Mouse (Mus musculus): ENCODE results near the gene Tdo2. TPM values are rescaled to one million over a fixed set of nuclear protein-coding genes. Genes with fewer than 3 reads are reported as not detected.

Tdo2 gene
- polyA plus RNA-seq (2014; fragmentation: Nextera tagmentation; extraction: Ambion mirVana), result 0.08 and 0.23 TPM in 2 replicates

- H3K27me3 ChIP-seq (ENCODE audit: control insufficient read depth, insufficient read depth, low read length), result no peaks in the 10 kb centered on the region
- H3K4me1 ChIP-seq (ENCODE audit: control insufficient read depth, insufficient read depth, low read length), result no peaks in the 10 kb centered on the region
- H3K4me2 ChIP-seq (replicated peaks; ENCODE audit: low read depth, low read length), result no peak within 1 kb of the TSS
- no peak within 1 kb of the TSS for H3K27ac ChIP-seq (ENCODE audit: low read depth, low read length)
- no peak within 1 kb of the TSS for H3K4me3 ChIP-seq (ENCODE audit: low read length)
- no peak within 1 kb of the TSS for H3K9ac ChIP-seq (ENCODE audit: low read depth, low read length)
- no peaks in the 10 kb centered on the region for H3K9me3 ChIP-seq (ENCODE audit: control insufficient read depth, low read length)
- H3K36me3 ChIP-seq (ENCODE audit: control insufficient read depth, insufficient read depth, low read length), result no peaks in the 10 kb centered on the region
- no peak for ATAC-seq (ENCODE audit: low FRiP score, low TSS enrichment)
Measured at GRCm38 (mm10) chr3:81976102-81976501, at the start of gene Tdo2. Gene Tdo2 (minus strand): TSS chr3:81976202.

DNA sequence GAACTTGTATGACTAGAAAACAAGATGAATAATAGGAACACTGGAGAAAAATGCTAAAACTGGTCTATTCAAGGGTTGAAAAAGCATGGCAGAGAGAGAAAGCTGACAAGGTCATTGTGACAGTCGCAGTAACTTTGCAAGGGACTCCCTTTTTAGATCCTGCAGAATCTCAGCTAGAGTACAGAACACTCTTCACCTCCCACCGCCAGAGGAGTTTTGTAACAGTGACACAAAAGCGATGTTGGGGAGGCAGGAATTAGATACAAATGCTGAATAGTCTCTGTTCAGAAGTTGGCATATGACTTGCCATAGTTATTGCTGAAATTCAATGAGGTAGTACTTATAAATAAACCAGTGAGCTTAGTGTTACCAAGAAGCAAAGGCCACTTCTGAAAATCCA is 47.1 kb upstream of the Tdo2 start:
- WGBS, result 86% methylated on average over 3 of the region's 3 CpGs
- H3K27ac ChIP-seq (ENCODE audit: low read depth, low read length), result no peak overlapping the region
- H3K36me3 ChIP-seq (ENCODE audit: control insufficient read depth, insufficient read depth, low read length), result no peaks in the 10 kb centered on the region
- no peak overlapping the region for H3K4me3 ChIP-seq (ENCODE audit: low read length)
- no peaks in the 10 kb centered on the region for H3K4me1 ChIP-seq (ENCODE audit: control insufficient read depth, insufficient read depth, low read length)
- H3K9me3 ChIP-seq (ENCODE audit: control insufficient read depth, low read length), result no peaks in the 10 kb centered on the region
- no peak overlapping the region for H3K4me2 ChIP-seq (replicated peaks; ENCODE audit: low read depth, low read length)
- no peak for ATAC-seq (ENCODE audit: low FRiP score, low TSS enrichment)
- no peaks in the 10 kb centered on the region for H3K27me3 ChIP-seq (ENCODE audit: control insufficient read depth, insufficient read depth, low read length)
- H3K9ac ChIP-seq (ENCODE audit: low read depth, low read length), result no peak overlapping the region

- WGBS, result 77% methylated on average over 8 of the region's 8 CpGs
- Histone ChIP-seq H3K27me3 (ENCODE audit: control insufficient read depth, insufficient read depth, low read length) (no peaks in the 10 kb centered on the region), H3K4me2 (replicated peaks; ENCODE audit: low read depth, low read length) (no peak overlapping the region), H3K4me3 (ENCODE audit: low read length) (no peak overlapping the region), H3K9ac (ENCODE audit: low read depth, low read length) (no peak overlapping the region), H3K4me1 (ENCODE audit: control insufficient read depth, insufficient read depth, low read length) (no peaks in the 10 kb centered on the region), H3K36me3 (ENCODE audit: control insufficient read depth, insufficient read depth, low read length) (no peaks in the 10 kb centered on the region), H3K27ac (ENCODE audit: low read depth, low read length) (no peak overlapping the region), H3K9me3 (ENCODE audit: control insufficient read depth, low read length) (no peaks in the 10 kb centered on the region)
- ATAC-seq (ENCODE audit: low FRiP score, low TSS enrichment), result no peak
Measured at GRCm38 (mm10) chr3:82022421-82022920, 46.5 kb upstream of the Tdo2 start.

- 61% methylated on average over 7 of the region's 7 CpGs for WGBS
- no peak overlapping the region for H3K4me2 ChIP-seq (replicated peaks; ENCODE audit: low read depth, low read length)
- no peak overlapping the region for H3K4me3 ChIP-seq (ENCODE audit: low read length)
- H3K27me3 ChIP-seq (ENCODE audit: control insufficient read depth, insufficient read depth, low read length), result no peaks in the 10 kb centered on the region
- H3K4me1 ChIP-seq (ENCODE audit: control insufficient read depth, insufficient read depth, low read length), result no peaks in the 10 kb centered on the region
- no peaks in the 10 kb centered on the region for H3K36me3 ChIP-seq (ENCODE audit: control insufficient read depth, insufficient read depth, low read length)
- H3K27ac ChIP-seq (ENCODE audit: low read depth, low read length), result no peak overlapping the region
- no peak overlapping the region for H3K9ac ChIP-seq (ENCODE audit: low read depth, low read length)
- no peak for ATAC-seq (ENCODE audit: low FRiP score, low TSS enrichment)
- no peaks in the 10 kb centered on the region for H3K9me3 ChIP-seq (ENCODE audit: control insufficient read depth, low read length)
Measured at GRCm38 (mm10) chr3:82014148-82014703, 38.2 kb upstream of the Tdo2 start.

DNA sequence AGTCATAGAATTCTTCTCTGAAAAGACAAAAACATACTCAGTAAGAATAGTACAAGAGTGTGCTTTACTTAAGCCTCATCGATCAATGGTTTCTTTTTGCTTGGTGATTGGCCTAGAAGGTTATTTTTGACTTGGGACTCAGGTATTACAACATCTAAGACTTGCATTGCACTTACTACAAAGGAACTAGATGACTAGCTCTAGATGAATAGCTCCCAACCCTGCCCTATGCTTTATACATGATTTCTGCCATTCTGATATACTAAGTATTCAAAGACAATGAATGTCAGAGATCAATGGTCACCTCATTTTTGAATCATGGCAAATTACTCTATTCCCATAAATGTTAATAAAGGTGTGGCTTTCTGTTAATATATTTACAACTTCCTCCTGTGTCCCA is 31.0 kb upstream of the Tdo2 start:
- no peaks in the 10 kb centered on the region for H3K4me1 ChIP-seq (ENCODE audit: control insufficient read depth, insufficient read depth, low read length)
- H3K4me2 ChIP-seq (replicated peaks; ENCODE audit: low read depth, low read length), result no peak overlapping the region
- H3K9me3 ChIP-seq (ENCODE audit: control insufficient read depth, low read length), result no peaks in the 10 kb centered on the region
- 92% methylated on average over 1 of the region's 1 CpGs for WGBS
- no peaks in the 10 kb centered on the region for H3K27me3 ChIP-seq (ENCODE audit: control insufficient read depth, insufficient read depth, low read length)
- no peak for ATAC-seq (ENCODE audit: low FRiP score, low TSS enrichment)
- no peaks in the 10 kb centered on the region for H3K36me3 ChIP-seq (ENCODE audit: control insufficient read depth, insufficient read depth, low read length)
- no peak overlapping the region for H3K27ac ChIP-seq (ENCODE audit: low read depth, low read length)
- H3K4me3 ChIP-seq (ENCODE audit: low read length), result no peak overlapping the region
- no peak overlapping the region for H3K9ac ChIP-seq (ENCODE audit: low read depth, low read length)

- ATAC-seq (ENCODE audit: low FRiP score, low TSS enrichment), result no peak
- 2% methylated on average over 1 of the region's 1 CpGs for WGBS
- no peak overlapping the region for H3K27ac ChIP-seq (ENCODE audit: low read depth, low read length)
- H3K9me3 ChIP-seq (ENCODE audit: control insufficient read depth, low read length), result no peaks in the 10 kb centered on the region
- no peak overlapping the region for H3K4me2 ChIP-seq (replicated peaks; ENCODE audit: low read depth, low read length)
- no peak overlapping the region for H3K9ac ChIP-seq (ENCODE audit: low read depth, low read length)
- H3K27me3 ChIP-seq (ENCODE audit: control insufficient read depth, insufficient read depth, low read length), result no peaks in the 10 kb centered on the region
- no peaks in the 10 kb centered on the region for H3K4me1 ChIP-seq (ENCODE audit: control insufficient read depth, insufficient read depth, low read length)
- no peak overlapping the region for H3K4me3 ChIP-seq (ENCODE audit: low read length)
- no peaks in the 10 kb centered on the region for H3K36me3 ChIP-seq (ENCODE audit: control insufficient read depth, insufficient read depth, low read length)
Measured at GRCm38 (mm10) chr3:81995988-81996387, 20.0 kb upstream of the Tdo2 start.

DNA sequence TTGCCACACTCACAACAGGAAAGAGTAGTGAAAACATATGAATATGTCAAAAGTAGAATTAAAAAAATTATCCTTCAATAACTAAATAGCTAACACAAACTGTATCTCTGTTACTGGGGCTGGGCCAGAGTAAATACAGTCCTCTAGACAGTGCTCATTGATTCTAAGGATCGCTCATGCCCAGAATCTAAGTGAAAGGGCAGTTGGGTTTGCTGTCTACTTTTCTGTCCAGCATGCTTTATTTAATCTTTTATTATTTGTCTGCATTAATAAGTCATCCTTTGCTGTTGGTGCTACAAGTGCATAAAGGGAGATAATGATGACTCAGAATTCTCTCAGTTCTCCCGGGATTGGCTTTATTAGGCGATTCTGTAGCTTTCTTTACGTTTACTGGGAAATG is 19.4 kb upstream of the Tdo2 start:
- Histone ChIP-seq H3K9ac (ENCODE audit: low read depth, low read length) (no peak overlapping the region), H3K27ac (ENCODE audit: low read depth, low read length) (no peak overlapping the region), H3K36me3 (ENCODE audit: control insufficient read depth, insufficient read depth, low read length) (no peaks in the 10 kb centered on the region), H3K4me1 (ENCODE audit: control insufficient read depth, insufficient read depth, low read length) (no peaks in the 10 kb centered on the region), H3K27me3 (ENCODE audit: control insufficient read depth, insufficient read depth, low read length) (no peaks in the 10 kb centered on the region), H3K9me3 (ENCODE audit: control insufficient read depth, low read length) (no peaks in the 10 kb centered on the region), H3K4me3 (ENCODE audit: low read length) (no peak overlapping the region), H3K4me2 (replicated peaks; ENCODE audit: low read depth, low read length) (no peak overlapping the region)
- 38% methylated on average over 4 of the region's 4 CpGs for WGBS
- no peak for ATAC-seq (ENCODE audit: low FRiP score, low TSS enrichment)

- ATAC-seq (ENCODE audit: low FRiP score, low TSS enrichment), result no peak
- Histone ChIP-seq H3K4me3 (ENCODE audit: low read length) (no peak overlapping the region), H3K27me3 (ENCODE audit: control insufficient read depth, insufficient read depth, low read length) (no peaks in the 10 kb centered on the region), H3K36me3 (ENCODE audit: control insufficient read depth, insufficient read depth, low read length) (no peaks in the 10 kb centered on the region), H3K4me1 (ENCODE audit: control insufficient read depth, insufficient read depth, low read length) (no peaks in the 10 kb centered on the region), H3K4me2 (replicated peaks; ENCODE audit: low read depth, low read length) (no peak overlapping the region), H3K9me3 (ENCODE audit: control insufficient read depth, low read length) (no peaks in the 10 kb centered on the region), H3K27ac (ENCODE audit: low read depth, low read length) (no peak overlapping the region), H3K9ac (ENCODE audit: low read depth, low read length) (no peak overlapping the region)
- 67% methylated on average over 3 of the region's 3 CpGs for WGBS
Measured at GRCm38 (mm10) chr3:81990531-81990930, 14.5 kb upstream of the Tdo2 start.

GRCm38 (mm10) chr3:81989692-81990141 is 13.7 kb upstream of the Tdo2 start:
- Histone ChIP-seq H3K27me3 (ENCODE audit: control insufficient read depth, insufficient read depth, low read length) (no peaks in the 10 kb centered on the region), H3K36me3 (ENCODE audit: control insufficient read depth, insufficient read depth, low read length) (no peaks in the 10 kb centered on the region), H3K27ac (ENCODE audit: low read depth, low read length) (no peak overlapping the region), H3K9ac (ENCODE audit: low read depth, low read length) (no peak overlapping the region), H3K4me1 (ENCODE audit: control insufficient read depth, insufficient read depth, low read length) (no peaks in the 10 kb centered on the region), H3K9me3 (ENCODE audit: control insufficient read depth, low read length) (no peaks in the 10 kb centered on the region), H3K4me3 (ENCODE audit: low read length) (no peak overlapping the region), H3K4me2 (replicated peaks; ENCODE audit: low read depth, low read length) (no peak overlapping the region)
- ATAC-seq (ENCODE audit: low FRiP score, low TSS enrichment), result no peak
- WGBS, result 53% methylated on average over 2 of the region's 2 CpGs
